Mouse (Mus musculus) embryonic facial prominence, embryonic 11.5 days (tissue): ENCODE data around the gene Cldnd1. TPM values are rescaled to one million over a fixed set of nuclear protein-coding genes. Genes with fewer than 3 reads are reported as not detected.

Experiments used
- ATAC-seq: fragments of 200-750 bp; cut with Nextera tagmentation; replicated peaks from 2 replicates; pipeline ENCODE4 v1.8.0; 2017; ENCODE audit warnings: low read depth; ENCODE audit not compliant: insufficient number of reproducible peaks, low FRiP score, low TSS enrichment
- DNase-seq: peaks from one replicate; pipeline ENCODE4 v3.0.0-alpha.2; 2015; ENCODE audit warnings: low spot score
- H3K27ac ChIP-seq: fragments of 300-500 bp; sonication (generic); replicated peaks from 2 replicates; pipeline ENCODE4 v1.5.1; 2014; ENCODE audit warnings: mild to moderate bottlenecking, low read depth, low read length, control low read depth
- H3K27me3 ChIP-seq: fragments of 300-500 bp; sonication (generic); 2 replicates; pipeline ENCODE4 v1.6.1; 2014; ENCODE audit warnings: mild to moderate bottlenecking, low read length, moderate library complexity, mixed read lengths; ENCODE audit not compliant: control insufficient read depth, insufficient read depth
- H3K36me3 ChIP-seq: fragments of 300-500 bp; sonication (generic); replicated peaks from 2 replicates; pipeline ENCODE4 v1.6.1; 2014; ENCODE audit warnings: low read depth, mild to moderate bottlenecking, low read length, moderate library complexity, mixed read lengths; ENCODE audit not compliant: control insufficient read depth, insufficient read depth
- H3K4me1 ChIP-seq: fragments of 300-500 bp; sonication (generic); 2 replicates; pipeline ENCODE4 v1.6.1; 2014; ENCODE audit warnings: low read length, mixed read lengths; ENCODE audit not compliant: control insufficient read depth, insufficient read depth
- H3K4me2 ChIP-seq: fragments of 300-500 bp; sonication (generic); 2 replicates; pipeline ENCODE4 v1.6.1; 2014; ENCODE audit warnings: low read depth, mild to moderate bottlenecking, control low read depth, low read length, moderate library complexity
- H3K4me3 ChIP-seq: fragments of 300-500 bp; sonication (generic); 2 replicates; pipeline ENCODE4 v1.5.1; 2014; ENCODE audit warnings: low read depth, low read length, control low read depth
- H3K9ac ChIP-seq: fragments of 300-500 bp; sonication (generic); replicated peaks from 2 replicates; pipeline ENCODE4 v1.6.1; 2014; ENCODE audit warnings: mild to moderate bottlenecking, control low read depth, low read length
- H3K9me3 ChIP-seq: fragments of 300-500 bp; sonication (generic); replicated peaks from 2 replicates; pipeline ENCODE4 v1.6.1; 2016; ENCODE audit warnings: mild to moderate bottlenecking, low read length, inconsistent platforms, mixed read lengths; ENCODE audit not compliant: control insufficient read depth
- WGBS: fragments of 180-500 bp; shearing (Covaris S2); extraction: QIAGEN DNeasy Blood & Tissue Kit; methylation state at CpG from one replicate; pipeline ENCODE4 v1.1.7; 2014; 5-methylcytosine and 5-hydroxymethylcytosine counted together
- polyA plus RNA-seq: library from polyadenylated mRNA; unstranded; fragments of >200 nt; fragmentation: Nextera tagmentation; extraction: Ambion mirVana; gene quantifications from 2 replicates; pipeline ENCODE4 v1.2.1, GENCODE M21; 2014

Gene Cldnd1
- polyA plus RNA-seq, 1 experiment from 2014 or later: 145 TPM

DNA sequence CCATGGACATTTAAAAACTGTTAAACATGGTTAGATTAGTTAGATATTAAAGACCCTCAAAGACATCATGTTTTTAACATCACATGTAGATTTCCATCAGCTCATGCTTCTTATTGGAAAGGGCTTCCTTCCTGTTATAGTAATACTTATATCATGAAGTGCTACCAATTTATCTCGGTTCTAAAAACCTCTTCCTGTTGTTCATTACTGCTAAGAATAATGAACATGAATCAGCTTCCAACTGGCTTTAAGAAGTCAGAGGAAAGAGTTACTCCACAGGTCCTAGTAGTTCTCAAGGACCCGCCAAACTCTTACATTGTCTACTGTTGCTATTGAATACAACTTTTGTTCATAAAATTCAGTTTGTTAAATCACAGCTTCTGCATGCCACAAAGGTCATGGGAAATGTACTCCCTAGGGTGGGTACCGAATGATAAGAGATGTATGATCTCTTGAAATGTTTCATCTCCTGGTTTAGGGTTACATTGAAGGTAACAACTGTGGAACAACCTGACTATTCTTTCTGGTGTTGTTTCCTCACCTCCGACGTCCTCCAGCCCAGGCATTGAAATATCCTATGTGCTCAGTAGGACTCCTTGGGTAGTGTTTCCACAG lies 38.0 kb upstream of the Cldnd1 start:
- H3K36me3 ChIP-seq: no peaks in the 10 kb centered on the region
- no peak overlapping the region for H3K9ac ChIP-seq
- H3K9me3 ChIP-seq: no peaks in the 10 kb centered on the region
- WGBS: 86% methylated on average over 5 of the region's 5 CpGs
- no peaks in the 10 kb centered on the region for H3K4me1 ChIP-seq
- H3K4me3 ChIP-seq: no peak overlapping the region
- DNase-seq (no peak), ATAC-seq (no peak)
- H3K4me2 ChIP-seq: no peak overlapping the region
- H3K27ac ChIP-seq: no peak overlapping the region
- H3K27me3 ChIP-seq: no peaks in the 10 kb centered on the region

GRCm38 (mm10) chr16:58690322-58690732 lies 37.4 kb upstream of the Cldnd1 start:
- no peaks in the 10 kb centered on the region for H3K4me1 ChIP-seq
- WGBS: 90% methylated on average over 5 of the region's 5 CpGs
- H3K36me3 ChIP-seq: no peaks in the 10 kb centered on the region
- no peak overlapping the region for H3K9ac ChIP-seq
- H3K27ac ChIP-seq: no peak overlapping the region
- DNase-seq (no peak), ATAC-seq (no peak)
- no peak overlapping the region for H3K4me3 ChIP-seq
- no peaks in the 10 kb centered on the region for H3K27me3 ChIP-seq
- no peaks in the 10 kb centered on the region for H3K9me3 ChIP-seq
- no peak overlapping the region for H3K4me2 ChIP-seq

GRCm38 (mm10) chr16:58694091-58694490 lies 33.6 kb upstream of the Cldnd1 start:
- H3K4me2 ChIP-seq: no peak overlapping the region
- no peaks in the 10 kb centered on the region for H3K36me3 ChIP-seq
- DNase-seq (no peak), ATAC-seq (no peak)
- WGBS: 92% methylated on average over 5 of the region's 5 CpGs
- no peaks in the 10 kb centered on the region for H3K9me3 ChIP-seq
- no peaks in the 10 kb centered on the region for H3K27me3 ChIP-seq
- H3K4me3 ChIP-seq: no peak overlapping the region
- H3K4me1 ChIP-seq: no peaks in the 10 kb centered on the region
- H3K9ac ChIP-seq: no peak overlapping the region
- no peak overlapping the region for H3K27ac ChIP-seq

- H3K36me3 ChIP-seq: no peaks in the 10 kb centered on the region
- H3K27ac ChIP-seq: no peak overlapping the region
- H3K4me1 ChIP-seq: no peaks in the 10 kb centered on the region
- no peaks in the 10 kb centered on the region for H3K9me3 ChIP-seq
- 81% methylated on average over 3 of the region's 3 CpGs for WGBS
- H3K27me3 ChIP-seq: no peaks in the 10 kb centered on the region
- H3K9ac ChIP-seq: no peak overlapping the region
- H3K4me3 ChIP-seq: no peak overlapping the region
- DNase-seq (no peak), ATAC-seq (no peak)
- H3K4me2 ChIP-seq: no peak overlapping the region
Measured at GRCm38 (mm10) chr16:58696796-58697195, 30.9 kb upstream of the Cldnd1 start.

- ATAC-seq (no peak), DNase-seq (no peak)
- Histone ChIP-seq H3K4me1 (no peaks in the 10 kb centered on the region), H3K27me3 (no peaks in the 10 kb centered on the region), H3K4me2 (no peak overlapping the region), H3K9ac (no peak overlapping the region), H3K9me3 (no peaks in the 10 kb centered on the region), H3K27ac (no peak overlapping the region), H3K4me3 (no peak overlapping the region), H3K36me3 (no peaks in the 10 kb centered on the region)
- WGBS: 91% methylated on average over 1 of the region's 1 CpGs
Measured at GRCm38 (mm10) chr16:58697261-58697660, 30.4 kb upstream of the Cldnd1 start.

GRCm38 (mm10) chr16:58700174-58700573 lies 27.5 kb upstream of the Cldnd1 start:
- DNase-seq (no peak), ATAC-seq (no peak)
- WGBS: 87% methylated on average over 6 of the region's 6 CpGs
- H3K9me3 ChIP-seq: no peaks in the 10 kb centered on the region
- no peak overlapping the region for H3K4me2 ChIP-seq
- no peaks in the 10 kb centered on the region for H3K36me3 ChIP-seq
- H3K4me1 ChIP-seq: no peaks in the 10 kb centered on the region; the same call in 1 of the 2 replicates
- H3K27me3 ChIP-seq: no peaks in the 10 kb centered on the region
- no peak overlapping the region for H3K4me3 ChIP-seq
- H3K9ac ChIP-seq: no peak overlapping the region
- no peak overlapping the region for H3K27ac ChIP-seq

DNA sequence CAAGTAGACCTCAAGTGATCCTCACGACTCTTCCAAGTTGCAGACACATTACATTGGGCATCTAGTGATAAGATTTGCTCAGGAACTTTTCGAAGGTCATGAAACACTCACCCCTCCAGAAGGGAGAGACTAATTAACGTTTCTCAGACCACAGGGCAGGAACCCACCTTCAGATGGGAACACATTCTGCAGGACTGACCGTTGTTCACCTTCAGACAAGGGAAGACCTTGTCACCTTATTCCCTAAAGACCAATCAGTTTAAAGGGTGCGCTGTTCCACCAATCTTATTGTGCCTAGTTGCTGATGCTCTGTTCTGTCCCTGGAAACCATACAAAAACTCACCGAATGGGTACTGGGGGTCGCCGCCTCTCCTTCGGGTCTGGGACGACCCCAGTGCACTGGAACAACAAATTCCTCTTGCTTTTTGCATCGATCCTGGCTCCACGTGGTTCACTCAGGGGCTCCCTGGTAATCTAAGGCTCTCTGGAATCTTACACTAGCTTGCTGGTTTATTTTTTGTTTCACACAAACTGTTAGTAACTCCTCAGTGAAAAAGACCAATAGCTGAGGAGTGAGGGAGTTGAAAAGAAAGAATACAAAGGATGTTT lies 26.8 kb upstream of the Cldnd1 start:
- Histone ChIP-seq H3K4me3 (no peak overlapping the region), H3K4me1 (no peaks in the 10 kb centered on the region; the same call in 1 of the 2 replicates), H3K9me3 (no peaks in the 10 kb centered on the region), H3K4me2 (no peak overlapping the region), H3K27ac (no peak overlapping the region), H3K9ac (no peak overlapping the region), H3K36me3 (no peaks in the 10 kb centered on the region), H3K27me3 (no peaks in the 10 kb centered on the region)
- ATAC-seq (no peak), DNase-seq (no peak)
- 87% methylated on average over 12 of the region's 12 CpGs for WGBS

DNA sequence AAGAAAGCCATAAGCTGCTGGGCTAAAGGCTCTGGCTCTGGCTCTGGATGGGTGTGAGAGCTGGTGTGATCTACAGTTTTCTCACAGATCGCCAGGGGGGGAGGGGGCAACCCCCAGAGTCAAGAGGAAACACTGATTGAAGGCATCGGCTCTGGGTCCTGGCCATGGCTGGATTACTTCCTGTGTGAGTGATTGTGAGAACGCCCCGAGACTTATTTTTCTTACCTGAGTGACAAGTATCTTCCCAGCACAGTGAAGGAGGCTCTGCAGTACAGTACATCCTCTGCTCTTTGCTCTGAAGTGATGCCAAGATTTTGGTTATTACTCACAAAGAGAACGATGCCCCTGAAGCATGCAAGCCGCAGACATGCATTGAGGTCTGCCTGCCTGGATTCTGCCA lies 25.9 kb upstream of the Cldnd1 start:
- H3K27me3 ChIP-seq: no peaks in the 10 kb centered on the region
- no peak overlapping the region for H3K27ac ChIP-seq
- no peak overlapping the region for H3K4me2 ChIP-seq
- no peak overlapping the region for H3K4me3 ChIP-seq
- 59% methylated on average over 6 of the region's 6 CpGs for WGBS
- no peaks in the 10 kb centered on the region for H3K9me3 ChIP-seq
- H3K9ac ChIP-seq: no peak overlapping the region
- ATAC-seq: no peak
- no peaks in the 10 kb centered on the region; the same call in 1 of the 2 replicates for H3K4me1 ChIP-seq
- H3K36me3 ChIP-seq: no peaks in the 10 kb centered on the region
- DNase-seq: no peak
